Mouse (Mus musculus) adrenal gland, adult (tissue): ENCODE data around the gene Gde1.

Experiments
- DNase-seq, 2 experiments: peaks; one replicate each; pipeline ENCODE4 v3.0.0; 2022 to 2023; ENCODE audit warnings: low spot score in 1 of 2; ENCODE audit not compliant: inconsistent age in 2 of 2

Gene Gde1

DNA sequence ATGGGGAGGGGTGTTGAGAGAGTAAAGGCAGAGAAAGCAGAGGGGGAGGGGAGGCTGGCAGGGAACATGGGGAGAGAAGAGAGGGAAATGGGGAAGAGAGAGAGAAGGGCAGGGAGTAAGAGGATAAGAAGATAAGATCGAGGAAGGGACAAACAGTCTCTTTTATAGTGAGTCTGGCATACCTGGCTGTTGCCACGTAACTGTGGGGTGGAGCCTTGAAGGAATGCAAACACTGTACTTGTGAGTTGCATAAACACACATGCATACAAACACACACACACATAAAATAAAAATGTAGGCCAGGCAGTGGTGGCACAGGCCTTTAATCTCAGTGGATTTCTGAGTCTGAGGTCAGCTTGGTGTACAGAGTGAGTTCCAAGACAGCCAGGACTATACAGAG lies 1.6 kb upstream of the Gde1 start:
- no peak for DNase-seq

DNA sequence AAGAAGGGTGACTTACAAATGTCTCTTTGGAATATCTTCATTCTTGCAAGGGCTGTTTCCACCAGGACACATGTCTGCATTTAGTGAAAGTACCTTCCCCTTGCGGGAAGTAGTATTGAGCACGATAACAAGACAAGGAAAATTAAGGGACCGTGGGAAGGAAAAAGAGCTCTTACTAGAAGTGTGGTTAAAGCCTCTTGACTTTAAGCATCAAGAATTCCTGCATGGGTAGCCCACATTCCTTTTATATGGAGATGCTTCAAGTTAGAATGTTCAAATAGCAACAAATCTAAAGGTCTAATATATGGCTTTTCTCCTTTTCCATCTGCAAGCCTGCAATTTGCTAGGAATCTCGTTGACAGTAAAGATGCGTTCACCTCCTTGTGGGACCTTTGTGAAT lies 910 bp upstream of the Gde1 start:
- no peak for DNase-seq

DNA sequence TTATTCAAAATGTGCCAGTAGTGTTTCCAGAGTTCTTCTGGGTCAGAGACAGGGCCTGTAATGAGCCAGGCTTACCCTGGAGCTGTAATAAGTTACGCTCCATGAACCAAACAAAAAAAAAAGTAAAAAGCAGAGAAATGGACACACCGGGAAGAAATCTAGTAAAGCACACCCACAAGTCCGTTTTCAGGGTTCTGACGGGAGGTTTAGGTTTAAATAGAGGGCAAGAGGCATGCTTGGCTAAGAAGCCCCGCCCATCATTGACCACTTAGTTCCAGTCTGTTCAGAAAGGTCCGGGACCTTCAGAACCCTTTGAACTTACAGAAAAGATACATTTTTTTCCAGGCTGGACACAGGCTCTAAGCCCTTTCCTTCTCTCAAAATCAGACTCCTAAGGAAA lies 473 bp upstream of the Gde1 start:
- DNase-seq: no peak

DNA sequence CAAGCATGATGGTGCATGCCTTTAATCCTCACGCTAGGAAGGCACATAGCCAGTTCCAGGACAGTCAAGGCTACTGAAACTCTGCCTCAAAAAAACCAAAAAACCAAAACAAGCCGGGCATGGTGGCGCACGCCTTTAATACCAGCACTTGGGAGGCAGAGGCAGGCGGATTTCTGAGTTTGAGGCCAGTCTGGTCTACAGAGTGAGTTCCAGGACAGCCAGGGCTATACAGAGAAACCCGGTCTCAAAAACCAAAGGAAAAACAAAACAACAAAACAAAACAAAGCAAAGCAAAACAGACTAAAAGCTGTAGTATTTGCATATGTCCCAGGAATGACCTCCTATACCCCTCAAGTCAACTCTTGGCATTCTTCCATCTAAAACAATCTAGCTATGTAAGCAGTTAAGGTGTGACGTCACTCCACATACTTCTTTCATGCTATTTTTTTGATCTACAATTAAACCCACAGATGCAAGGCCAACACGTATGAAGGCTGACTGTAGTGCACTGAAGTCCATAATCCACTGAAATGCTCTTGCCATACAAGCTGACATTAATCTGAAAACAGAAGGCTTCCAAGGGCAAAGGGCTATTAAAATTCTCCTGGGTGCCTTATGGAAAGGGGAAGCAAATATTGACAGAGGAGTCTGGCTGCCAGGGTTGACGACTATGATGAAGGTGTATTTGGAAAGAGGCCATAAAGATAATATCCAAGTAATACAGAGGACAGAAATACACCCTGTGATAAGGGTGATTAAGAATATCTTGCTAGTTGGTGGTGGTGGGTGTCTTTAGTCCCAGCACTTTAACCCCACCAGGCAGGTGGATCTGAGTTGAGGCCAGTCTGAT lies 1.4 kb downstream of the Gde1 start:
- DNase-seq: peak; percentile 29 to 67

DNA sequence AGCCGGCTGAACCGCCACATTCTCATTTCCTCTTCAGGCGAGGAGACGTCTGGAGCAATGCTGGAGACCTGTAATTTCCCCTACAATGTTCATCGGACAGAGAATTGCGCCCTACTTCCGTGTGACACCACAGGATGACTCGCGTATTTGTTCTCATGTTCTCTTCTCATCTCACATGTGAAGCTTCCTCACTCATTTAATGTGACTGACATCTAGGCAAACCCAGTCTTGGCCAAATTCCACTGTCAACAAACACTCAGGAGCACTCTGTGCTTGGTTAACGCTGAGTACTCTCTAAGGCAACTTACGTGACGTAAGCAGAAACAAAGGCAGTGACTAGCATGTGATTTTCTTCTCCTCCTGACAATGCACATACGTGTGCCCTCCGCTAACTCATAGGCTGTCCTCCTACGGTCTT lies 2.4 kb downstream of the Gde1 start:
- peak; percentile 34 to 54 for DNase-seq

DNA sequence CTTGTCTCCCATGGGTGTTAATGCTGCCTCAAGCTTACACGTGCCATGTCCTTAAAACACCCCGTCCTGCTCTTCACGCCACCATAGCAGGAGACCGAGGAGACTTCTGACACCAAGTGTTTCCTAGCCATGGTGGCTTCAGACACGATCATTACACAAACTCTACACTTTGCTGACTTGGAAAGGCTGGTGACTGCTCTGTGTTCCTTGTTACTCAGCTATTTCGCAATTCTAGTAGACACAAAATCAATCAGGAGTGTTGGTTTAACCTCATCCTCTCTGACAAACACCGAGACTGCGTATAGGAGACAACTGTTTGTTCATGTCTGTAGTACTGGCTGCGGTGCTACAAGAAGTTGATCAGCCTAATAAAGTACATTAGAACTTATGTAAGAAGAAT lies 6.7 kb downstream of the Gde1 start:
- peak in 1 of 2 experiments; percentile 74 for DNase-seq

DNA sequence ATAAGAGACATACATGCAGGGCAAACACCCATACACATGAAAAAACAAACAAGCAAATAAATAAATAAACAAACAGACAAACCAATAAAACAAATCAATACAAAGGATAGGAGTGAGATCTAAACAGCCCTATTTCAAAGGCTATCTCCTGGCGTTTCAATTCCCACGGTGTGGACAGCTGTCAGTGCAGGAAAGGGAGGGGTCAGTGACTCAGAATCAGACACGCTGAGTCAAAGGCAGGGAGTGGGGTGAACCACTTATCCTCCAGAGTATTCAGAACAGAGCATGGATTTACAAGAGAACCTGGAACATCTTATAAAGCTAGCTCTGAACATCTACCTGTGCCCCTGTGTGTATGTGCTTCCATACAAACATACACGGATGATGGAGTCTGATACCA lies 8.4 kb downstream of the Gde1 start:
- DNase-seq: peak; percentile 46 to 71

DNA sequence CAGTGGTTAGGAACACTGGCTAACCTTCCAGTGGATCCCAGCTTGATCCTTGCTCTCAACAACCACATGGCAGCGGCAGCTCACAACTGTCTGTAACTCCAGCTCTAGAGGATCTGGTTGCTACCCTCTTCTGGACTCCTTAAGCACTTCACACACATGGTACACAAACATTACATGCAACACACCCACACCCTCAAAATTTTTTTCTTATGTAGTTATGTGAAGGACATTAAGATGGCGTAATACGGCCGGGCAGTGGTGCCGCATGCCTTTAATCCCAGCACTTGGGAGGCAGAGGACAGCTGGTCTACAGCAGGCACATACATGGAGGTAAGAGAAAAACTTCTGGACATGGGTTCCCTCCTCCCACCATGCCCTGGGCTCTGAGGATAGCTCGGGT lies 9.4 kb downstream of the Gde1 start:
- DNase-seq: peak in 1 of 2 experiments; percentile 15

DNA sequence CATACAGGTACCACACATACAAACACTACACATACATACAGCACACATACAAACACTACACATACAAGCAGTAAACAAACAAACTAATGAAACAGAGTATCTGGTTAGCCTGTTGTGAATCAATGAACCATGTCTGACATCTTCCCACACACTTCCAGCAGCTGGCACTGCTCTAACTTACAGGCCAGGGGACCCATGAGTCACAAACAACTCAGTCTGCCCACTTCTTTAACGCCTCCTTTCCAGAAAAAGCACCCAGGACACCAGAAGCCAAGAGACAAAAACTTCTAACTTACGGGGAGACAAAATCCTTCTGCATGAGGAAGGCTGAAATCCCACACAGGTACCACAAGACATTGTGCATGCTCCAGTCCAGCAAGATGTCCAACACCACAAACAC lies 14.3 kb downstream of the Gde1 start:
- DNase-seq: no peak

DNA sequence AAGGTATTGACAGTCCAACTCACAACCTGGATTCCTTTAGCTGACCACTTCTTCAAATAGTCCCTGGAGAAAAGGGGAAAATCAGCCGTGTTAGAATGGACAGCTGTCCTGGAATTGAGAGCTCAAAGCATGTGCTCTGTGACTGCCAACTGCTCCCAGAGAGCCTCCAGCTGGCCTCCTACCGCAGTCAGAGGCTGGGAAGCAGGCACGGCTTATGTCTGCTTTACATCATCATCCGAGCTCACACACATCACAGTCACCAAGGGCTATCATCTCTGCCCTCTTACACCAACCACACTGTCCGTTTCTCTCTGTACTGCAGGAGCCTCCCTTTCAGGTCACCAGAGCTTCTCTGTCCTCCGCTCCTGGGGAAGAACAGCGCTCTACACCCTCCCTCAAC lies 16.5 kb downstream of the Gde1 start:
- peak in 1 of 2 experiments; percentile 43 for DNase-seq

DNA sequence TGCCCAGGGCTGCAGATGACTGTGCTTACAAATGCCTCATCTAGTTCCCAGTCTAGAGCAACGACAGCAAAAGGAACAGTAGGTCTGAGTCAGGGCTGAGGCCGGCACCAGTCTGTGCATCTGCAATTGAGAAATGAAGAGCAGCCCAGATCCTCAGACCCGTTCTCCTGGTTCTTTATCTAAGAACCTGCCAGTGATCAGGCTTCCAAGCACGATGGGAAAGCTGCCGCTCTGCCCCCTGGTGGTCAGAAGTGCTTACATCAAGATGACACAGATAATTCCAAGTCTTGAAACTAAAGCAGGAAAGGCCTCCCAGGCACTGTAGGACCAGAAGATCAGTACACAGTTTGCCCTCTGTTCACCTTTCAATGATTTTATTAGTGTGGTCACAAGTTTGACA lies 17.4 kb downstream of the Gde1 start:
- DNase-seq: peak; percentile 52 to 85

DNA sequence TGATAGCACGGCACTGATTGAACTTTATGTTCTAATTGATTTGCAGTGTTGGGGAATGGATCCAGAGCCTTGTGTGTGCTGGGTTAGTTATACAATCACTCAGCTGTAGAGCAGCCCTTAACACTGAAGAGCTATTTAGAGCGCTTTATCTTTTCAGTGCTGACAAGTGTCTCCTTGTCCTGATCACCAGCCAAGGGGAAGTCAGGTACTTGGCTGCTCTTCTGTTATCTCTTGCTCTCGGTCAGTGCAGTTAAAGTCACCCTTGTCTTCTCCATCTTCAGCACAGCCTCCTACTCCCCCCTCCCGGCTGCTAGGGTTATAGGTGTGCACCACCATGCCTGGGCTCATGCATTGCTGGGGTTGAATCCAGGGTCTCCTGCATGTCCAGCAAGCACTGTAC lies 28.8 kb downstream of the Gde1 start:
- DNase-seq: no peak

DNA sequence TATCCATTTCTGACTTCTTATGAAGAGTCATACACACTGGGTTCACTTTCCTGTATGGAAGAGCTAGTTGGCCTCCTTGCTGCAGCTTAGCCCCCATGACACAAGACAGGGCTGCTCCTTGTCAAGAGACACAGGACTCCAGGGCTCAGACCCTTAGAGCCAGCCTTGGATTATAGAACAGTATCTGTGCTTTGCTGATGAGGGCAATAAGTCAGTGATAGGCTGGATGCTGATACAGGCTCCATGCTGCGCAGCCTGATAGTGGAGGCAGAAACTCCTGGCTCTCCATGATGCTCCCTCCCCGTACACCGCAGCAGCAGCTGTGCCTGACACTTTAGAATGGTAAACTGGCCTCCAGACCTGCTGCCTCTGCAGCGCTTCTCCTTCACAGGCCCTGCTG lies 35.4 kb downstream of the Gde1 start:
- no peak for DNase-seq

DNA sequence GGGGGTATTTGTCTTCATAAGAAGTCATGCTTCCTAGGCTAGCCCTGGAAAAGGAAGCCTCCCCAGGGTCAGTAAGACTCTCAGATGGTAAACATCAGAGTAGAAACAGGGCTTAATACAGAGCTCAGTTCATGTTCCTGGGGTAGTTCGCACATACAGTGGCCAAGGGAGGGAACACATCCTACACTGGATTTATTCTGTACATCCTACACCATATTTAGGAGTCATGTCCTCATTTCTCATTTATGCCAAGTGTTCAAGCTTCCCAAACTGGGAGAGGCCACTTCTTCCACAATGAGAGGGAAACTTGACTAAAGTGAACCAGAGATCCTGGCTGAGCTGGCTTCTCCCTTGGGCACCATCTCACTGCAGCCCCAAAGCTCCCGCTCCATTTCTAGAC lies 37.8 kb downstream of the Gde1 start:
- no peak for DNase-seq

DNA sequence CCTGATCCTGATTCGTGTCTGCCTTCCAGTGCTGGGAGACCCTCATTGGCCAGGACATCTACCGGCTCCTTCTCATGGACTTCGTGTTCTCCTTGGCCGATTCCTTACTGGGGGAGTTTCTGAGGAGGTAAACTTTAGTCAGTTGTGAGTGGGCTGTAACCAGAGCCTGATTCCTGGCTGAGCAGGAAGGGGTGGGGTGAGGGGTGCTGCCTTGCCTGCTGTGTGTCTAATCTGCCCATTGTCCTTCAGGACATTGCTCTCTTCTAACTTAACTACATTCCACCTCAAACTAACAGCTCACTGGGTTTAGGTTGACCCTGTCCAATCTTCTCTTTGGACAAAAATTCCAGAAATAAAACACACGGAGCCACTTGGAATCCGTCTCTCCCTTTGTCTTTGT lies 48.8 kb downstream of the Gde1 start:
- no peak for DNase-seq

DNA sequence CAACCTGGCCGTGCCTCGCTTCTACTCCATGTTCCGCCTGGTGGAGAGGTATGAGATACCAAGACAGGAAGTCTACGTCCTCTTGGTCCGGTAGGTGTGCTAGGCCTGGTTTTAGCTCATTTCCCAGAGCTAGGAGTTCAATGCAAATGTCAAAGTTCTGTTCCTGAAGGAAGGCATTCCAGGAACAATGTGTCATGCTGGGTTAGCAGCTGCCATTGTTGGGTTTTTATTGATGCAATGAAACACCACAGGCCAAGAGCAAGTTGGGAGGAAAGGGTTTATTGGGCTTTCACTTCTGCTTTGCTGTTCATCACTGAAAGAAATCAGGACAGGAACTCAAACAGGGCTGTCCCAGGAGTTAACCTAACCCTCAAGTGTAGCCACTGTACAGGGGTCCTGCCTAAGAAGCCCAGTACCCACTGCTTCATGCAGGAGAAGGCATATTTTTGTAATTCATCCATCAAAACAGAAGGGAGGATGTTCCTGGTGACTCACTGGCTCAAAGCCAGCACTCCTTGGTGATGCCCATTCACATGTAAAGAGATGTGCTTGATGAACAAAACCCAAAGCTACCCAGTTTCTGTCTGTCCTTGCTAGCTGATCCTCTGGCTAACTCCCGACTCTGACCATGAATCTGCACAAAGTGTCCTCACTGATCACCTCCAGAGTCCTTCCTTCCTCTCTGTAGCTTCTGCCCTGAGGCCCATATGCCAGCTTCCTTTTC lies 52.8 kb downstream of the Gde1 start:
- no peak for DNase-seq

DNA sequence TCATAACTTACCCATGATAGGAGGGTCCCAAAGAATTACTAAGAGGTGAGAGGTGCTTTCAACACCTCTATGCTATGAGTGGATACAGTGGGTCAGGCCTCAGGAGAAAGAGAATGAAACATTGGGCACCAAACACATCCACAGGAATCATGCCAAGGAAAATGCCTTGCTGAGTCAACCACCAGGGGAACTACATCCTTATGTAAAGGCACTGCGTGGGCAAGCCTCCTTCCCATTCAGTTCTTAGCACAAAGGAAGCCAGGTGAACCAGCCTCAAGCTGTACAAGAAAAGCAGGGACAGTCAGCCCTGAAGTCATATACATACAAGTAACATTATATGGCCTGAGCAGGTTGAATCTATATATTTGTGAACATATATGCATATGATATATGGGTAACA lies 54.7 kb downstream of the Gde1 start:
- no peak for DNase-seq

DNA sequence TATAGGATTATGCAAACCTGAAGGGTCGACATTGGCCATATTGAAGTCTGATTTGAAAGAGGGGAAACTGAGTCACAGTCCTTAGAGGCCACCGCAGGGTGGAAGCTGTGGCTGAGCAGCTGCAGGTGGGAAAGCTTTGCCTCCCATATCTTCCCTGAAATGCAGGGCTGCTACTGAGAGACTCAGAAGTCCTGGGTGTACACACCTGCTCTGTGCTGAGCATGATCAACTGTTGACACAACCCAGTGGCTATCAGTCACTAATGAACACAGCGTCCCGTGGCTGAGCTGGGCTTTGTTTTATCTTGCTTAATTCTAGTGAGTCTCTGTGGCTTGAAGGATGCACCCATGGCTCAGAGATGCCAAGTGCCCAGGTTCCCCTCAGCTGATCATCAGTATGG lies 55.5 kb downstream of the Gde1 start:
- no peak for DNase-seq

DNA sequence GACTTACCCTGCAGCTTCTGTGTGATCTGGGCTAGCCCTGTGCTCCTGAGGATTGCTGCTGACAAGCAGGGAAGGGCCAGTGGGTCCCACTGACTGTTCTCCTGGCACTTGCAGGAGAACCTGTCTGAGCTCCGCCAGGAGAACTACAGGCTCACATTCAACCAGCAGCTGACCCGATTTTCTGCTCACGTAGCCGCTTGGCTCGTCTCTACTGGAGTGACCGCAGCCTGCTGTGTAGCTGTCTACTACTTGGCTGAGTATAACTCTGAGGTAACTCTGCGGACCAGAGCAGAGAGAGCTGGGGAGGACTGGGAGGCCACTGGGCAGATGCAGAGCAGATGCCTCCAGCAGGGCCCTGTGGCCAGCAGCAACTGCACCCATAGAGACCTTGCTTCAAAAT lies 56.2 kb downstream of the Gde1 start:
- no peak for DNase-seq

DNA sequence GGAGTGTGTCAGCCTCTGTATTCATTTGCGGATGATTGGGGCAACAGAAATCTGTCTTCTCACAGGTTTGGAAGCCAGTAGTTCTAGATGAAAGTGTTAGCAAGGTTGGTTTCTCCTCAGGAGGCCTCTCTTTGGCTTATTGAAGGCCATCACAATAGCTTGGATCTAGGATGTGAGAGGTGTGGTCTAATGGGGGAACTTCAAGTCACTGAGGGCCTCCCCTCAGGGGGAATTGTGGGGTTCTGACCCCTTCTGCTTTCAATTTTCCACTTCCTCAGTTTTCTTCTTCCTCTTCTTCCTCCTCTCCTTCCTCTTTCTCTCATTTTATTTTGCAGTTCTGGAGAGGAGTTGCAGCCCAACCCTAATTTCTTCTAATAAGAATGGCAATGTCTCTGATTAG lies 59.3 kb downstream of the Gde1 start:
- DNase-seq: no peak
